Mouse (Mus musculus) cortical plate, adult 2 months (tissue): ENCODE results near the gene Mcat. TPM values are rescaled to one million over a fixed set of nuclear protein-coding genes. Genes with fewer than 3 reads are reported as not detected.
A peak's percentile ranks its signal among the peaks of the same experiment; 100 is the strongest.
"Not testable (repeated sequence)": the region's sequence is repeated elsewhere in the genome, so short reads cannot be mapped to it uniquely, and the experiment has no call there.

Experiments
- H3K27ac ChIP-seq: fragments of 200-500 bp; 2 replicates; pipeline ENCODE4 v1.5.1; 2012; ENCODE audit warnings: low read length, control low read depth, inconsistent platforms; ENCODE audit not compliant: insufficient read depth
- H3K4me1 ChIP-seq: fragments of 200-500 bp; 2 replicates; pipeline ENCODE4 v1.6.1; 2011; ENCODE audit warnings: low read length; ENCODE audit not compliant: control insufficient read depth, insufficient read depth
- H3K4me3 ChIP-seq: fragments of 200-500 bp; 2 replicates; pipeline ENCODE4 v1.5.1; 2011; ENCODE audit warnings: mild to moderate bottlenecking, low read length, control low read depth; ENCODE audit not compliant: insufficient read depth
- CTCF ChIP-seq: fragments of 200-500 bp; IDR thresholded peaks from 2 replicates; pipeline ENCODE4 v1.5.1; 2011; ENCODE audit warnings: mild to moderate bottlenecking, control low read depth, low read length; ENCODE audit not compliant: insufficient read depth; ENCODE audit errors: extremely low read depth
- POLR2A ChIP-seq: fragments of 200-500 bp; IDR thresholded peaks from 2 replicates; pipeline ENCODE4 v1.6.1; 2011; ENCODE audit warnings: mild to moderate bottlenecking, low read length, control low read depth; ENCODE audit not compliant: insufficient read depth; ENCODE audit errors: extremely low read depth
- polyA plus RNA-seq: library from polyadenylated mRNA; depleted of rRNA; stranded (reverse); fragments of >200 nt; gene quantifications from 2 replicates; pipeline ENCODE4 v1.2.3, GENCODE M21; 2012

Mcat gene
- polyA plus RNA-seq, 1 experiment: 26.5 TPM

- H3K27ac ChIP-seq: no peak overlapping the region
- TF ChIP-seq CTCF (no peak), POLR2A (no peak)
Measured at GRCm38 (mm10) chr15:83520861-83521382, 42.7 kb downstream of the Mcat start.

GRCm38 (mm10) chr15:83518215-83519048 is 45.2 kb downstream of the Mcat start:
- Histone ChIP-seq H3K4me3 (no peak overlapping the region), H3K4me1 (no peaks in the 10 kb centered on the region), H3K27ac (no peak overlapping the region)
- TF ChIP-seq POLR2A: no peak
- peak; percentile 79 for TF ChIP-seq CTCF

More at GRCm38 (mm10) chr15:83520861-83521382, 42.7 kb downstream of the Mcat start:
- Histone ChIP-seq H3K4me3 (no peak overlapping the region), H3K4me1 (no peaks in the 10 kb centered on the region)

- H3K27ac ChIP-seq: no peak overlapping the region
- TF ChIP-seq POLR2A (no peak), CTCF (no peak)
- no peaks in the 10 kb centered on the region for H3K4me1 ChIP-seq
- H3K4me3 ChIP-seq: no peak overlapping the region
Measured at GRCm38 (mm10) chr15:83515018-83515417, 48.6 kb downstream of the Mcat start.

GRCm38 (mm10) chr15:83512489-83513281 is 50.9 kb downstream of the Mcat start:
- H3K4me3 ChIP-seq: no peak overlapping the region
- TF ChIP-seq CTCF (no peak), POLR2A (no peak)
- no peak overlapping the region for H3K27ac ChIP-seq
- no peaks in the 10 kb centered on the region; the same call in 1 of the 2 replicates for H3K4me1 ChIP-seq

GRCm38 (mm10) chr15:83510805-83511405 is 52.7 kb downstream of the Mcat start, which contains the start of gene Ttll1:
Ttll1 (minus strand) TSS chr15:83510893.
- Histone ChIP-seq H3K4me1 (no peaks in the 10 kb centered on the region; the same call in 1 of the 2 replicates), H3K4me3 (peak within 1 kb of the TSS; percentile 61), H3K27ac (no peak within 1 kb of the TSS)
- TF ChIP-seq POLR2A (peak; percentile 92), CTCF (no peak)

- Histone ChIP-seq H3K27ac (no peak overlapping the region), H3K4me1 (no peaks in the 10 kb centered on the region; the same call in 1 of the 2 replicates)
Measured at GRCm38 (mm10) chr15:83509950-83510804, 53.4 kb downstream of the Mcat start.

GRCm38 (mm10) chr15:83501483-83501882 is 62.1 kb downstream of the Mcat start:
- not testable (repeated sequence) for H3K4me3 ChIP-seq, H3K27ac ChIP-seq, H3K4me1 ChIP-seq

More at GRCm38 (mm10) chr15:83509950-83510804, 53.4 kb downstream of the Mcat start:
- TF ChIP-seq CTCF (no peak), POLR2A (no peak)
- H3K4me3 ChIP-seq: peak overlapping the region; percentile 61

GRCm38 (mm10) chr15:83500352-83500751 is 63.2 kb downstream of the Mcat start:
- Histone ChIP-seq H3K4me1 (no peaks in the 10 kb centered on the region), H3K27ac (no peak overlapping the region), H3K4me3 (no peak overlapping the region)
- no peak for TF ChIP-seq POLR2A
- peak; percentile 48 for TF ChIP-seq CTCF
